Mouse (Mus musculus): ENCODE measurements around the gene Lpin3.

- no peak for TF ChIP-seq EP300 (IDR thresholded peaks at IDR 0.05; ENCODE audit: low read length)
- TF ChIP-seq MAZ (IDR thresholded peaks at IDR 0.05; ENCODE audit: low read depth, low read length), result no peak
- TF ChIP-seq ZC3H11A (IDR thresholded peaks at IDR 0.05; ENCODE audit: low read depth, low read length), result no peak
- TF ChIP-seq MYC (IDR thresholded peaks at IDR 0.05; ENCODE audit: low read depth, low read length), result no peak
- no peak for TF ChIP-seq POLR2A (IDR thresholded peaks at IDR 0.05; ENCODE audit: low read depth, low read length)
- no peak for TF ChIP-seq MEF2A (IDR thresholded peaks at IDR 0.05; ENCODE audit: borderline replicate concordance, low read depth, low read length)
Observed at GRCm38 (mm10) chr2:160914656-160915055, 34.2 kb downstream of the Lpin3 start.

Data from CH12.LX (cell line).